Mouse (Mus musculus): ENCODE data around the gene Neu2. TPM values are rescaled to one million over a fixed set of nuclear protein-coding genes. Genes with fewer than 3 reads are reported as not detected.

The Neu2 gene
- polyA plus RNA-seq, 1 experiment from 2014 or later: 0.67 TPM

- H3K9ac ChIP-seq (replicated peaks): no peak overlapping the region
- H3K27ac ChIP-seq (ENCODE audit: low read depth): no peak overlapping the region
- no peak for DNase-seq
- WGBS (ENCODE audit: insufficient replicate concordance): 80% methylated on average over 7 of the region's 7 CpGs
- no peaks in the 10 kb centered on the region for H3K4me1 ChIP-seq (ENCODE audit: insufficient read depth)
- TF ChIP-seq CTCF (IDR thresholded peaks at IDR 0.05; ENCODE audit: low read depth): no peak
- no peaks in the 10 kb centered on the region for H3K36me3 ChIP-seq (replicated peaks; ENCODE audit: insufficient read depth, low read length)
- no peak overlapping the region for H3K4me3 ChIP-seq (ENCODE audit: low read depth, low read length)
- no peaks in the 10 kb centered on the region for H3K27me3 ChIP-seq (ENCODE audit: insufficient read depth, low read length)
- no peak for ATAC-seq
- H3K9me3 ChIP-seq (ENCODE audit: low read length): no peaks in the 10 kb centered on the region
- no peak overlapping the region for H3K4me2 ChIP-seq (ENCODE audit: low read depth, low read length)
These were observed 15.4 kb downstream of the Neu2 start for GRCm38 (mm10) chr1:87525041-87525440.

- Histone ChIP-seq H3K27ac (ENCODE audit: low read depth) (no peak overlapping the region), H3K9ac (replicated peaks) (no peak overlapping the region), H3K36me3 (replicated peaks; ENCODE audit: insufficient read depth, low read length) (no peaks in the 10 kb centered on the region), H3K4me2 (ENCODE audit: low read depth, low read length) (no peak overlapping the region), H3K4me3 (ENCODE audit: low read depth, low read length) (no peak overlapping the region), H3K4me1 (ENCODE audit: insufficient read depth) (no peaks in the 10 kb centered on the region), H3K9me3 (ENCODE audit: low read length) (no peaks in the 10 kb centered on the region), H3K27me3 (ENCODE audit: insufficient read depth, low read length) (no peaks in the 10 kb centered on the region)
- WGBS (ENCODE audit: insufficient replicate concordance): 86% methylated on average over 9 of the region's 9 CpGs
- TF ChIP-seq CTCF (IDR thresholded peaks at IDR 0.05; ENCODE audit: low read depth) (no peak), EP300 (IDR thresholded peaks at IDR 0.05; ENCODE audit: low read depth) (no peak)
- ATAC-seq: no peak
- no peak for DNase-seq
These were observed 17.5 kb downstream of the Neu2 start for GRCm38 (mm10) chr1:87527191-87527590.

- Histone ChIP-seq H3K27ac (ENCODE audit: low read depth) (peak overlapping the region; percentile 51), H3K4me1 (ENCODE audit: insufficient read depth) (no peaks in the 10 kb centered on the region), H3K27me3 (ENCODE audit: insufficient read depth, low read length) (no peaks in the 10 kb centered on the region), H3K4me2 (ENCODE audit: low read depth, low read length) (no peak overlapping the region), H3K4me3 (ENCODE audit: low read depth, low read length) (no peak overlapping the region), H3K9me3 (ENCODE audit: low read length) (no peaks in the 10 kb centered on the region), H3K9ac (replicated peaks) (no peak overlapping the region), H3K36me3 (replicated peaks; ENCODE audit: insufficient read depth, low read length) (no peaks in the 10 kb centered on the region)
- DNase-seq (peak; percentile 34), ATAC-seq (peak; percentile 100)
- TF ChIP-seq EP300 (IDR thresholded peaks at IDR 0.05; ENCODE audit: low read depth): peak; percentile 35; the same call in 1 of the 2 replicates
- no peak for TF ChIP-seq CTCF (IDR thresholded peaks at IDR 0.05; ENCODE audit: low read depth)
- 46% methylated on average over 4 of the region's 4 CpGs for WGBS (ENCODE audit: insufficient replicate concordance)
These were observed 22.7 kb downstream of the Neu2 start for GRCm38 (mm10) chr1:87532346-87532745.

- Histone ChIP-seq H3K36me3 (replicated peaks; ENCODE audit: insufficient read depth, low read length) (no peaks in the 10 kb centered on the region), H3K4me3 (ENCODE audit: low read depth, low read length) (no peak overlapping the region), H3K4me1 (ENCODE audit: insufficient read depth) (no peaks in the 10 kb centered on the region), H3K4me2 (ENCODE audit: low read depth, low read length) (no peak overlapping the region), H3K27ac (ENCODE audit: low read depth) (no peak overlapping the region), H3K9me3 (ENCODE audit: low read length) (no peaks in the 10 kb centered on the region), H3K9ac (replicated peaks) (no peak overlapping the region), H3K27me3 (ENCODE audit: insufficient read depth, low read length) (no peaks in the 10 kb centered on the region)
- TF ChIP-seq EP300 (IDR thresholded peaks at IDR 0.05; ENCODE audit: low read depth) (no peak), CTCF (IDR thresholded peaks at IDR 0.05; ENCODE audit: low read depth) (no peak)
- ATAC-seq (no peak), DNase-seq (no peak)
- WGBS (ENCODE audit: insufficient replicate concordance): 73% methylated on average over 3 of the region's 3 CpGs
These were observed 24.4 kb downstream of the Neu2 start for GRCm38 (mm10) chr1:87534118-87534517.

GRCm38 (mm10) chr1:87537008-87537407 lies 27.3 kb downstream of the Neu2 start:
- H3K27me3 ChIP-seq (ENCODE audit: insufficient read depth, low read length): no peaks in the 10 kb centered on the region
- no peak for TF ChIP-seq EP300 (IDR thresholded peaks at IDR 0.05; ENCODE audit: low read depth)
- TF ChIP-seq CTCF (IDR thresholded peaks at IDR 0.05; ENCODE audit: low read depth): no peak
- no peak overlapping the region for H3K9ac ChIP-seq (replicated peaks)
- ATAC-seq (no peak), DNase-seq (no peak)
- H3K27ac ChIP-seq (ENCODE audit: low read depth): no peak overlapping the region
- H3K4me1 ChIP-seq (ENCODE audit: insufficient read depth): no peaks in the 10 kb centered on the region
- H3K4me2 ChIP-seq (ENCODE audit: low read depth, low read length): no peak overlapping the region
- H3K9me3 ChIP-seq (ENCODE audit: low read length): no peaks in the 10 kb centered on the region
- H3K36me3 ChIP-seq (replicated peaks; ENCODE audit: insufficient read depth, low read length): no peaks in the 10 kb centered on the region; the same call in 1 of the 2 replicates
- no peak overlapping the region for H3K4me3 ChIP-seq (ENCODE audit: low read depth, low read length)
- WGBS (ENCODE audit: insufficient replicate concordance): 84% methylated on average over 1 of the region's 1 CpGs

GRCm38 (mm10) chr1:87541614-87542013 lies 31.9 kb downstream of the Neu2 start:
- ATAC-seq: no peak

GRCm38 (mm10) chr1:87551008-87551407 lies 41.3 kb downstream of the Neu2 start:
- TF ChIP-seq EP300 (IDR thresholded peaks at IDR 0.05; ENCODE audit: low read depth) (no peak), CTCF (IDR thresholded peaks at IDR 0.05; ENCODE audit: low read depth) (no peak)
- peaks cover 6% of the 10 kb centered on the region; the same call in 1 of the 2 replicates for H3K4me1 ChIP-seq (ENCODE audit: insufficient read depth)
- H3K9me3 ChIP-seq (ENCODE audit: low read length): no peaks in the 10 kb centered on the region
- ATAC-seq (no peak), DNase-seq (no peak)
- no peak overlapping the region for H3K27ac ChIP-seq (ENCODE audit: low read depth)
- H3K4me3 ChIP-seq (ENCODE audit: low read depth, low read length): no peak overlapping the region
- H3K27me3 ChIP-seq (ENCODE audit: insufficient read depth, low read length): no peaks in the 10 kb centered on the region
- no peaks in the 10 kb centered on the region for H3K36me3 ChIP-seq (replicated peaks; ENCODE audit: insufficient read depth, low read length)
- no peak overlapping the region for H3K4me2 ChIP-seq (ENCODE audit: low read depth, low read length)
- 84% methylated on average over 3 of the region's 3 CpGs for WGBS (ENCODE audit: insufficient replicate concordance)
- H3K9ac ChIP-seq (replicated peaks): no peak overlapping the region

More at GRCm38 (mm10) chr1:87541614-87542013, 31.9 kb downstream of the Neu2 start:
- Histone ChIP-seq H3K9me3 (ENCODE audit: low read length) (no peaks in the 10 kb centered on the region), H3K4me3 (ENCODE audit: low read depth, low read length) (no peak overlapping the region), H3K36me3 (replicated peaks; ENCODE audit: insufficient read depth, low read length) (no peaks in the 10 kb centered on the region; the same call in 1 of the 2 replicates), H3K27ac (ENCODE audit: low read depth) (no peak overlapping the region), H3K27me3 (ENCODE audit: insufficient read depth, low read length) (no peaks in the 10 kb centered on the region), H3K9ac (replicated peaks) (no peak overlapping the region), H3K4me1 (ENCODE audit: insufficient read depth) (no peaks in the 10 kb centered on the region), H3K4me2 (ENCODE audit: low read depth, low read length) (no peak overlapping the region)
- DNase-seq: peak; percentile 32
- TF ChIP-seq EP300 (IDR thresholded peaks at IDR 0.05; ENCODE audit: low read depth): no peak
- peak; percentile 62 for TF ChIP-seq CTCF (IDR thresholded peaks at IDR 0.05; ENCODE audit: low read depth)
- 23% methylated on average over 7 of the region's 7 CpGs for WGBS (ENCODE audit: insufficient replicate concordance)

All from liver, postnatal 0 days (tissue).